Mouse (Mus musculus) heart, adult 2 months (tissue): ENCODE results near the gene Kiz. TPM values are rescaled to one million over a fixed set of nuclear protein-coding genes. Genes with fewer than 3 reads are reported as not detected.

ENCODE experiments used
- DNase-seq, 2 experiments: peaks; one replicate each; pipeline ENCODE4 v3.0.0; 2021
- H3K27ac ChIP-seq: fragments of 200-600 bp; 2 replicates; pipeline ENCODE4 v1.8.1; 2022
- H3K27me3 ChIP-seq: fragments of 200-500 bp; 2 replicates; pipeline ENCODE4 v1.6.1; 2012; ENCODE audit warnings: mild to moderate bottlenecking, low read length, inconsistent platforms, mixed read lengths; ENCODE audit not compliant: control insufficient read depth, insufficient read depth
- H3K36me3 ChIP-seq: fragments of 200-500 bp; 2 replicates; pipeline ENCODE4 v1.6.1; 2012; ENCODE audit warnings: low read length, inconsistent platforms; ENCODE audit not compliant: control insufficient read depth, insufficient read depth
- H3K4me1 ChIP-seq: fragments of 200-500 bp; 2 replicates; pipeline ENCODE4 v1.6.1; 2011; ENCODE audit warnings: low read length; ENCODE audit not compliant: control insufficient read depth, insufficient read depth
- H3K4me3 ChIP-seq: fragments of 200-600 bp; 2 replicates; pipeline ENCODE4 v1.8.1; 2022
- H3K79me2 ChIP-seq: fragments of 200-500 bp; replicated peaks from 2 replicates; pipeline ENCODE4 v1.6.1; 2012; ENCODE audit warnings: mild to moderate bottlenecking, inconsistent platforms, low read length, moderate library complexity, mixed read lengths; ENCODE audit not compliant: control insufficient read depth, insufficient read depth
- H3K9ac ChIP-seq: fragments of 200-500 bp; 2 replicates; pipeline ENCODE4 v1.6.1; 2012; ENCODE audit warnings: low read depth, mild to moderate bottlenecking, control low read depth, inconsistent platforms, low read length, mixed read lengths
- CTCF ChIP-seq: fragments of 200-600 bp; IDR thresholded peaks from 2 replicates; pipeline ENCODE4 v1.8.1; 2022; ENCODE audit warnings: antibody characterized with exemption, mild to moderate bottlenecking, moderate library complexity
- EP300 ChIP-seq: fragments of 200-500 bp; IDR thresholded peaks from 2 replicates; pipeline ENCODE4 v1.6.1; 2011; ENCODE audit warnings: low read depth, low read length, control low read depth; ENCODE audit not compliant: insufficient read depth
- POLR2A ChIP-seq: fragments of 200-500 bp; IDR thresholded peaks from 2 replicates; pipeline ENCODE4 v1.6.1; 2011; ENCODE audit warnings: mild to moderate bottlenecking, low read depth, low read length, control low read depth; ENCODE audit not compliant: insufficient read depth
- WGBS: fragments of 180-500 bp; shearing (Covaris S2); methylation state at CpG from one replicate; pipeline ENCODE4 v1.1.7; 2018; 5-methylcytosine and 5-hydroxymethylcytosine counted together
- intact Hi-C: fragments of 180-260 bp; cut with DNase I; formaldehyde crosslinking; loops from one replicate; pipeline ENCODE4 v1.15.1; 2025
- polyA plus RNA-seq: library from polyadenylated mRNA; depleted of rRNA; stranded (reverse); fragments of >200 nt; gene quantifications from 2 replicates; pipeline ENCODE4 v1.2.3, GENCODE M21; 2012
- total RNA-seq, 2 experiments: library from RNA; stranded (reverse); gene quantifications; 2 replicates each; pipeline ENCODE4 v1.2.3; 2021

Kiz gene
- total and polyA plus RNA-seq, 3 experiments = 16.2 to 124 (median 97.9) TPM

DNA sequence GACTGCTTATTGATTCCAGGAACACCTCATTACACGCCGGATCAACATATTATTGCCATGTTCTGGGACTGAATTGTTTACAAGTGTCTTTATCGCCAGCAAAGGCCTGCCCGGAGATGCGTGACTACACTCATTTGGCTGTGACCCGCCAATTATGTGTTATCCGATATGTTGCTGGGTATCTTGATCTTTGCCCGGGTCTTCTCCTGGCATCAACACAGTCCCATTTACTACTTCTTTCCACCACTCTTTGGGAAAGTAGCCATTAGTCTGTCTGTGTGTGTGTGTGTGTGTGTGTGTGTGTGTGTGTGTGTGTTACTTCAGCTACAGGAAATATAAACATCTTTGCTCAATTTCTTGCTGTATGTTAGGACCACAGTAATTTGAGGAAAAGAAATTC lies 31.6 kb upstream of the Kiz start:
- Histone ChIP-seq H3K4me3 (no peak overlapping the region), H3K9ac (no peak overlapping the region), H3K36me3 (no peaks in the 10 kb centered on the region), H3K27ac (no peak overlapping the region), H3K79me2 (no peaks in the 10 kb centered on the region), H3K27me3 (no peaks in the 10 kb centered on the region), H3K4me1 (no peaks in the 10 kb centered on the region)
- TF ChIP-seq EP300 (no peak), CTCF (no peak), POLR2A (no peak)
- intact Hi-C loops = no loop called here
- no peak for DNase-seq
- 77% methylated on average over 8 of the region's 8 CpGs for WGBS

DNA sequence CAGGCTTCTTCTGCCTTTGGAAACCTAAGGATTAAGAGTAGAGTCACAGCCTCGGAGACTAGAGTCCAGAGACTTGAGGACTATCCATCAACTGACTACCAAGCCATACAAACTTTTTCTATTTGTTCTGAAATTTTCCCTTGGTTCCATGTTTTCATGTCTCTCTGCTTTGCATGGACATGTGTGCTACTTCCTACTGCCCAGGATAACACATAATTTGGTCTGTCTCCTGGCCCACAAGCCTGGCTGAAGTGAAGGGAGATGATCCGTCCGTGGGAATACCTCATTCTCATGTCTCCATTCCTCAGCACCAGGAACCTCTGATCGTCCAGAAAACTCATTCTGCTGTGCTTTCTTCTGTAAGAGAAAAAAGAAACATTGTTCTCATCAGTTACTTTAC lies 27.7 kb upstream of the Kiz start:
- intact Hi-C loops = no loop called here
- Histone ChIP-seq H3K27me3 (peaks cover 4% of the 10 kb centered on the region), H3K79me2 (no peaks in the 10 kb centered on the region), H3K36me3 (no peaks in the 10 kb centered on the region), H3K4me3 (no peak overlapping the region), H3K9ac (no peak overlapping the region), H3K4me1 (no peaks in the 10 kb centered on the region), H3K27ac (no peak overlapping the region)
- 70% methylated on average over 4 of the region's 4 CpGs for WGBS
- TF ChIP-seq POLR2A (no peak), CTCF (no peak), EP300 (no peak)
- no peak for DNase-seq

DNA sequence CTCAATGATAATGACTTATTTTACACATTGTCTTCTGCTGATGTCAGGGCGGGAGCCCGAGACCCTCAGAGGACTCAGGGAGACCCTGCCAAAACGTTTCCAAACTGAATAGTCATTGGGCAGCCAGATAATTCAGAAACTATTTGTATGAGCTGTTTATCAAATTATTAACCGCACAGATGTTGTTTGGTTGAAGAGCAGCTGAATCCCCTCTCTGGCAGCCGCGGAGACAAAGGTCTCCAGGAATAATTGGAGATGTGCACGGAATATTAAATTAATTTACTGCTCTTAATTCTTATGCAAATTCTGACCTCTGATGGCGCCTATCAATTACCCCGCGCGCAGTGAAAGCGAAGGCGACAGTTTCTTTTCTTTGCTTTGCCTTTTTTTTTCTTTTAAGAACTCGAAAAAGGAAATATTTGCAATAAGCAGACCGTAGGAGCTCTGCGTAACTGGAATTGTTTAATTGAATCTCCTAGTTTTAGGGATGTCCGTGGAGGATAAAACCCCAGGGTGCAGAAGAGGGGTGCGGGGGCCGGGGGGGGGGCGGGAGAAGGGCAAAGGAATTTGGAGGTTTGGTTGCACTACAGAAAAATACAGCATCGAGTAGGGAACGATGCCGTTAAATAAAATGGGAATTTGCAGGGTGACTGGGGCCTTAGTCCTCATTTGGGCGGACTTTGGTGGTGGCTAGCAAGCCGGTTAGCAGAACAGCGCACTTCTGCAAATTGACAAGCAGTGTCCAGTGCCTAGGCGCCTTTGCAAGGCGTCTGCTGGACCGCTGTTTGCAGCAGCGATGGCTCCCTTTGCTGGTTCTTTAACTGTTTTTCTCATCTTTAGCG lies 22.2 kb upstream of the Kiz start:
- 10% methylated on average over 31 of the region's 31 CpGs for WGBS
- Histone ChIP-seq H3K4me3 (no peak overlapping the region), H3K27me3 (peaks cover 29% of the 10 kb centered on the region), H3K4me1 (peaks cover 2% of the 10 kb centered on the region), H3K27ac (no peak overlapping the region), H3K79me2 (no peaks in the 10 kb centered on the region), H3K36me3 (no peaks in the 10 kb centered on the region), H3K9ac (no peak overlapping the region)
- TF ChIP-seq POLR2A (no peak), EP300 (no peak), CTCF (no peak)
- intact Hi-C loops = loop anchor here (5.0 to 10.0 kb wide), 2 partner anchors 254 to 351 kb away; partner anchors contain the start of gene Nkx2-4
- no peak for DNase-seq

DNA sequence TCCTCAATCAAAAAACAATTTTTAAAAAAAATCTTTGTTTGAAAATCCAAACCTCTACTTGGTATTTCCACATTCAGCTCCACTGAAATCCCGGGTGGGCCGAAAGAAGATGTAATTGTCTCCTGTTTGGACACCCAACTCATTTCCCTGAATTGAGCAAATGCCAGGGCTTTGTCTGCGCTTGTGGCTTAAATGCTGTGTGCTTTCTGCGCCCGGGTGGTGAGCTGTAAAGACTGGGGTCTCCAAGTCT lies 21.7 kb upstream of the Kiz start:
- no peaks in the 10 kb centered on the region for H3K79me2 ChIP-seq
- intact Hi-C loops = loop anchor here (5.0 to 10.0 kb wide), 2 partner anchors 253 to 351 kb away; partner anchors contain the start of gene Nkx2-4
- WGBS = 2% methylated on average over 5 of the region's 5 CpGs
- no peak for DNase-seq
- no peak for TF ChIP-seq CTCF
- no peak for TF ChIP-seq EP300
- TF ChIP-seq POLR2A = no peak
- H3K27me3 ChIP-seq = peaks cover 34% of the 10 kb centered on the region
- no peak overlapping the region for H3K9ac ChIP-seq
- H3K27ac ChIP-seq = no peak overlapping the region
- peaks cover 2% of the 10 kb centered on the region for H3K4me1 ChIP-seq
- H3K36me3 ChIP-seq = no peaks in the 10 kb centered on the region
- H3K4me3 ChIP-seq = no peak overlapping the region; the same call in 1 of the 2 replicates

DNA sequence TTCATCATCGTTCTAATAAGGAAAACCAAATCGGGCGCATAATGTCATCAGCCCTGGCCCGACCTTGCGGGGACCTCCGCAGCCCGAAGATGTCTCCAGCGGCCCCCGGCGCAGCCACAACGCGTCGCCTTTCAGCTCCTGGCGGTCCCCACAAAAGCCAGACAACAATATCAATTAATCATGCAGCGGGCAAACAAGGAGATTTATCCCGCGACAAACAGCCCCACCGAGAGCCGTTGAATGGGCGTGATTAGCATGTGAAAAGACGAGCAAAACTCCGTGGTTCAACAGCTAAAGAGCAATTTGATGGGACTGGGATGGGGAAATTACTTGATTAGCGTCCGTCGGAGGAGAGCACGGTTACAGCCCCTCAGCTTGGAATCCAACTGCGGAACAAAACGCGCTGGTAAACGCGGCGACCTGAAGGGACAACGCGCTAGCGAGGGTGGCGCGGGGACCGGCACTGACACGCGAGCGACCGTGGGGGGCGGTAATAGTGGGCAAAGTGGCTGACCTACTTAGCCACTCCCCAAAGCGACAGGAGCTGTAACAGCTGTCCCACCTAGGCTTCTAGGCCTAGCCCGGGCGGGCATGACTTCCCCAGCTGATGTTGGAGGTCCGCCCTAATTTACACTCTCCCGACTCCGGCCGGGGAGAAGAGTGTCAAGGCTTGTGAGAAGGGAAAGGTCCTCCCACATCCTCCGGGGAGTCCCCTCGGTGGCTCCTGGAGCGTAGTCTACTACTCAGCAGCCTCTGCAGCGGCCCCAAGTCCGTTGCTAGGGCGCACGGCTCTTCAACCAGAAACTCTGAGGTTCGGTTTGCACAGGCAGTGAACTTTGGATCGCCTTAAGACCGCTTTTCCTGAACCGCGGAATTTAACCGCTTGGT lies 21.1 kb upstream of the Kiz start:
- Histone ChIP-seq H3K36me3 (no peaks in the 10 kb centered on the region), H3K4me3 (peak overlapping the region; percentile 1), H3K27me3 (peaks cover 39% of the 10 kb centered on the region), H3K4me1 (peaks cover 2% of the 10 kb centered on the region), H3K9ac (no peak overlapping the region), H3K79me2 (no peaks in the 10 kb centered on the region), H3K27ac (no peak overlapping the region)
- intact Hi-C loops = loop anchor here (5.0 to 10.0 kb wide), 2 partner anchors 253 to 350 kb away; partner anchors contain the start of gene Nkx2-4
- TF ChIP-seq EP300 (no peak), CTCF (no peak), POLR2A (no peak)
- DNase-seq = peak; percentile 17 to 44
- WGBS = 2% methylated on average over 63 of the region's 63 CpGs
